Mouse (Mus musculus) C2C12 (cell line): ENCODE measurements around the gene Fkbp4.

Source experiments
- CTCF ChIP-seq: IDR thresholded peaks from one replicate; pipeline ENCODE4 v1.5.1; 2011; ENCODE audit not compliant: control insufficient read depth, insufficient read depth, insufficient read length
- MAX ChIP-seq: IDR thresholded peaks from one replicate; pipeline ENCODE4 v1.6.1; 2011; ENCODE audit warnings: mild to moderate bottlenecking, control low read depth
- USF1 ChIP-seq: IDR thresholded peaks from one replicate; pipeline ENCODE4 v1.6.1; 2011; ENCODE audit warnings: low read depth, mild to moderate bottlenecking, control low read depth, moderate library complexity

- no peak for TF ChIP-seq CTCF
- TF ChIP-seq MAX = no peak
- TF ChIP-seq USF1 = no peak
These were observed 39.5 kb downstream of the Fkbp4 start, which contains the start of gene Nrip2 for GRCm38 (mm10) chr6:128398996-128399395.
